Mouse (Mus musculus): ENCODE data around the gene Ano6.

- no peak for TF ChIP-seq POLR2A (IDR thresholded peaks at IDR 0.05; ENCODE audit: control insufficient read depth, low read depth, low read length)
- no peak for TF ChIP-seq CTCF (IDR thresholded peaks at IDR 0.05; ENCODE audit: control insufficient read depth, insufficient read depth, insufficient replicate concordance, low read depth, low read length)
Observed at GRCm38 (mm10) chr15:95963124-95963482, 172.5 kb downstream of the Ano6 start.

Data from testis, adult 2 months (tissue).